Mouse (Mus musculus) heart, postnatal 0 days (tissue): ENCODE measurements around the gene Smtn. TPM values are rescaled to one million over a fixed set of nuclear protein-coding genes. Genes with fewer than 3 reads are reported as not detected.

Experiments
- ATAC-seq: fragments of 200-750 bp; cut with Nextera tagmentation; 2 replicates; pipeline ENCODE4 v1.8.0; 2017; ENCODE audit warnings: low read depth, moderate number of reproducible peaks, moderate library complexity; ENCODE audit not compliant: insufficient read depth
- DNase-seq: peaks from one replicate; pipeline ENCODE4 v3.0.0-alpha.2; 2016; ENCODE audit warnings: low spot score
- H3K27ac ChIP-seq: fragments of 300-500 bp; sonication (generic); 2 replicates; pipeline ENCODE4 v1.5.1; 2014; ENCODE audit warnings: low read depth, mild to moderate bottlenecking
- H3K27me3 ChIP-seq: fragments of 300-500 bp; sonication (generic); 2 replicates; pipeline ENCODE4 v1.6.1; 2014; ENCODE audit warnings: low read length, mixed read lengths; ENCODE audit not compliant: control insufficient read depth, insufficient read depth
- H3K36me3 ChIP-seq: fragments of 300-500 bp; sonication (generic); replicated peaks from 2 replicates; pipeline ENCODE4 v1.6.1; 2014; ENCODE audit warnings: low read length, mixed read lengths; ENCODE audit not compliant: control insufficient read depth, insufficient read depth
- H3K4me1 ChIP-seq: fragments of 300-500 bp; sonication (generic); 2 replicates; pipeline ENCODE4 v1.6.1; 2014; ENCODE audit warnings: antibody characterized with exemption; ENCODE audit not compliant: control insufficient read depth, insufficient read depth
- H3K4me2 ChIP-seq: fragments of 300-500 bp; sonication (generic); 2 replicates; pipeline ENCODE4 v1.6.1; 2014; ENCODE audit warnings: low read depth, mild to moderate bottlenecking, low read length, moderate library complexity
- H3K4me3 ChIP-seq: fragments of 300-500 bp; sonication (generic); 2 replicates; pipeline ENCODE4 v1.5.1; 2014; ENCODE audit warnings: low read depth, low read length
- H3K9ac ChIP-seq: fragments of 300-500 bp; sonication (generic); replicated peaks from 2 replicates; pipeline ENCODE4 v1.6.1; 2014; ENCODE audit warnings: low read depth, low read length, mixed read lengths
- H3K9me3 ChIP-seq: fragments of 300-500 bp; sonication (generic); replicated peaks from 2 replicates; pipeline ENCODE4 v1.6.1; 2016; ENCODE audit warnings: low read length; ENCODE audit not compliant: control insufficient read depth
- CTCF ChIP-seq: IDR thresholded peaks from 2 replicates; pipeline ENCODE4 v1.5.1; 2016; ENCODE audit warnings: antibody characterized with exemption, control low read depth, low read depth
- EP300 ChIP-seq: IDR thresholded peaks from 2 replicates; pipeline ENCODE4 v1.6.1; 2016; ENCODE audit warnings: antibody characterized with exemption, low read depth
- WGBS: fragments of 180-500 bp; shearing (Covaris S2); extraction: QIAGEN DNeasy Blood & Tissue Kit; methylation state at CpG from one replicate; pipeline ENCODE4 v1.1.7; 2014; 5-methylcytosine and 5-hydroxymethylcytosine counted together
- polyA plus RNA-seq: library from polyadenylated mRNA; unstranded; fragments of >200 nt; fragmentation: Nextera tagmentation; extraction: Ambion mirVana; gene quantifications from 2 replicates; pipeline ENCODE4 v1.2.1, GENCODE M21; 2015
- total RNA-seq: library from RNA; depleted of rRNA; stranded (reverse); fragments of >200 nt; gene quantifications from 2 replicates; pipeline ENCODE4 v1.2.3, GENCODE M21; 2014; ENCODE audit warnings: low replicate concordance

Gene Smtn
- total and polyA plus RNA-seq, 2 experiments from 2014 or later = 94.2 to 104 TPM

DNA sequence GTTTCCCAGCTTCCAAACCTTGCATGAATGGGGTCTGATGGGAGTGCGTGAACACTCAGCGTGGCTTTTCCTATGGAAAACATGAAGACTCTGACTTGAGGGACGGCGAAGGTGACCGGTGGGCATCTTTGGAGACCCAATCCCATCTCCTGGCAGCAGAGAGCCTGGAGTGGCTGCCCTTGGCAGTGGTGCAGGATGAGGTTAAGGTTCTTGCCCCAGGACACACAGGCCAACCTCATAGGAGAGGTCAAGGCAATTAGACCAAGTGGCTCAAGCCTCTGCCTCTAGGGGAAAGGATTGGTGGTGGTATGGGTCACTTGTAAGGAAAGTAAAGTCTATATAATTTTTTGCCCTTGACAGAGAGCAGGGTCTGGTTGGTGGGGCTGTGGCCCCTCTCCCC is 4.3 kb downstream of the Smtn start:
- Histone ChIP-seq H3K27me3 (no peaks in the 10 kb centered on the region), H3K9me3 (no peaks in the 10 kb centered on the region), H3K36me3 (peaks cover 28% of the 10 kb centered on the region), H3K4me2 (peak overlapping the region; percentile 72), H3K9ac (peak overlapping the region; percentile 55), H3K27ac (peak overlapping the region; percentile 98), H3K4me1 (peaks cover 18% of the 10 kb centered on the region), H3K4me3 (peak overlapping the region; percentile 48)
- ATAC-seq (no peak), DNase-seq (no peak)
- 23% methylated on average over 5 of the region's 5 CpGs for WGBS
- no peak for TF ChIP-seq EP300
- TF ChIP-seq CTCF = no peak; the same call in 1 of the 2 replicates

GRCm38 (mm10) chr11:3535406-3535986 is 4.9 kb downstream of the Smtn start:
- TF ChIP-seq CTCF (peak; percentile 88), EP300 (peak; percentile 85; the same call in 1 of the 2 replicates)
- H3K36me3 ChIP-seq = peaks cover 34% of the 10 kb centered on the region
- H3K9me3 ChIP-seq = no peaks in the 10 kb centered on the region
- peak overlapping the region; percentile 72 for H3K4me2 ChIP-seq
- under 1% methylated on average over 36 of the region's 36 CpGs for WGBS
- peak; percentile 85 for ATAC-seq
- peak overlapping the region; percentile 55 for H3K9ac ChIP-seq
- peak overlapping the region; percentile 98 for H3K27ac ChIP-seq
- peak overlapping the region; percentile 48 for H3K4me3 ChIP-seq
- peak; percentile 94 for DNase-seq
- peaks cover 18% of the 10 kb centered on the region for H3K4me1 ChIP-seq
- H3K27me3 ChIP-seq = no peaks in the 10 kb centered on the region

- peak; percentile 5; the same call in 1 of the 2 replicates for ATAC-seq
- H3K36me3 ChIP-seq = peaks cover 39% of the 10 kb centered on the region
- TF ChIP-seq CTCF (no peak), EP300 (peak; percentile 23; the same call in 1 of the 2 replicates)
- H3K9me3 ChIP-seq = no peaks in the 10 kb centered on the region
- peak overlapping the region; percentile 72 for H3K4me2 ChIP-seq
- DNase-seq = no peak
- 14% methylated on average over 8 of the region's 8 CpGs for WGBS
- H3K4me1 ChIP-seq = peaks cover 18% of the 10 kb centered on the region
- H3K9ac ChIP-seq = no peak overlapping the region; the same call in 1 of the 2 replicates
- H3K27ac ChIP-seq = peak overlapping the region; percentile 98
- no peaks in the 10 kb centered on the region for H3K27me3 ChIP-seq
- peak overlapping the region; percentile 48 for H3K4me3 ChIP-seq
Measured at GRCm38 (mm10) chr11:3534956-3535355, 5.5 kb downstream of the Smtn start.

- no peak for ATAC-seq
- no peak for DNase-seq
- TF ChIP-seq EP300 = no peak
- TF ChIP-seq CTCF = no peak
Measured at GRCm38 (mm10) chr11:3533406-3533932, 6.9 kb downstream of the Smtn start.

DNA sequence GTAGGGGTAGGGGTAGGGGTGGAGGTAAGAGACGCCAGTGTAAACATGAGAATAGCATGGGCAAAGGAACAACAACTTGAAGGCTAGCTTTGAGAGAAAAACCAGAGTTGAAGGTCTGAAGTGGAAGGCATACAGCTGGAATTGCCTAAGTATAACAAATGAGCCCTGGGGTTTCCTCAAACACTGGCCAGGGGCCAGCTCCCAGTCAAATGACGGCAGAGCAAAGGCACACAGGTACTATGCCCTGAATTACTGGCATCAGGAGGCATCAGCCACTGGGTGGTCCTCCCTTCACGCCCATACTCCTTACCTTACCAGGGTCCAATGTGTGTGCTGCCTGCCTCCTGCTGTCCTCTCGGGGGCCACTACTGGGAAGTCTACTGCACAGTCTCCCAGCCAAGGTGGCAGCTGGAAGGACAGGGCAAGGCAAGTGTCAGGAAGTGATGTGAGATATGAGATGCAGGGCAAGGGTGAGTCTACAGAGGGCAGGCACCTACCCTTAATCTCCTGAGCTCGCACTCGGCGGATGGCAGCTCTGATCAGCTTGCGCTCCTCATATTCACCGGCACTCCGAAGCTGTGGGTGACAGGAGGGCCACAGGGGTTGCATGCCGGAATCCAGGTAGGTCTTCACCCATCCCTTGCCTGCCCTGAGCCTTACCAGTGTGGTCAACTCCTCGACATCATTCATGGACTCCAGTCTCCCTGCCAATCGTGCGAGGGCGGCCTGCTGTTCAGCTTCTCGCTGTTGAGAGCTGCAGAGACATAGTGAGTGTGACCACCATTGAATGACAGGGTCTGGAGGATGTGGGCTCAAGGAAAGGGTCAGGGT is 8.1 kb downstream of the Smtn start:
- H3K27me3 ChIP-seq = no peaks in the 10 kb centered on the region
- no peak for DNase-seq
- peaks cover 21% of the 10 kb centered on the region for H3K4me1 ChIP-seq
- 90% methylated on average over 16 of the region's 16 CpGs for WGBS
- no peak overlapping the region for H3K4me3 ChIP-seq
- no peak for ATAC-seq
- H3K4me2 ChIP-seq = no peak overlapping the region
- no peak overlapping the region for H3K27ac ChIP-seq
- H3K36me3 ChIP-seq = peaks cover 64% of the 10 kb centered on the region
- TF ChIP-seq CTCF (no peak), EP300 (no peak)
- H3K9me3 ChIP-seq = no peaks in the 10 kb centered on the region
- H3K9ac ChIP-seq = no peak overlapping the region

More at GRCm38 (mm10) chr11:3533406-3533932, 6.9 kb downstream of the Smtn start:
- H3K4me1 ChIP-seq = peaks cover 18% of the 10 kb centered on the region
- no peaks in the 10 kb centered on the region for H3K27me3 ChIP-seq
- H3K4me3 ChIP-seq = no peak overlapping the region
- no peaks in the 10 kb centered on the region for H3K9me3 ChIP-seq
- H3K4me2 ChIP-seq = no peak overlapping the region
- WGBS = 86% methylated on average over 17 of the region's 17 CpGs
- H3K36me3 ChIP-seq = peaks cover 54% of the 10 kb centered on the region
- no peak overlapping the region for H3K9ac ChIP-seq
- H3K27ac ChIP-seq = no peak overlapping the region
